Mouse (Mus musculus) ZHBTc4 (cell line): Measurements from ENCODE around the gene Gbx2.

Source experiments
- DNase-seq: peaks from one replicate; pipeline ENCODE4 v3.0.0-alpha.2; 2011; ENCODE audit warnings: low read depth, low spot score

Gene Gbx2

GRCm38 (mm10) chr1:89935493-89936348 is 4.7 kb upstream of the Gbx2 start:
- DNase-seq, result peak; percentile 89

- DNase-seq, result peak; percentile 68
These were observed 3.6 kb upstream of the Gbx2 start for GRCm38 (mm10) chr1:89934316-89935260.

- DNase-seq, result peak; percentile 67
These were observed 2.8 kb upstream of the Gbx2 start for GRCm38 (mm10) chr1:89933786-89934185.

GRCm38 (mm10) chr1:89933028-89933427 is 2.0 kb upstream of the Gbx2 start:
- no peak for DNase-seq

- DNase-seq, result peak; percentile 57
These were observed 1.6 kb upstream of the Gbx2 start for GRCm38 (mm10) chr1:89932616-89933015.

- DNase-seq, result peak; percentile 19
These were observed 1.0 kb upstream of the Gbx2 start for GRCm38 (mm10) chr1:89932021-89932423.

GRCm38 (mm10) chr1:89930551-89930950 is 428 bp downstream of the Gbx2 start:
- peak; percentile 70 for DNase-seq

- DNase-seq, result peak; percentile 81
These were observed 1.1 kb downstream of the Gbx2 start for GRCm38 (mm10) chr1:89929721-89930505.

- peak; percentile 18 for DNase-seq
These were observed 1.8 kb downstream of the Gbx2 start for GRCm38 (mm10) chr1:89929181-89929580.

GRCm38 (mm10) chr1:89928676-89929075 is 2.3 kb downstream of the Gbx2 start:
- peak; percentile 46 for DNase-seq

- DNase-seq, result peak; percentile 83
These were observed 3.8 kb downstream of the Gbx2 start for GRCm38 (mm10) chr1:89927061-89927661.

- DNase-seq, result no peak
These were observed 4.4 kb downstream of the Gbx2 start for GRCm38 (mm10) chr1:89926583-89927060.

GRCm38 (mm10) chr1:89925501-89926190 is 5.3 kb downstream of the Gbx2 start:
- DNase-seq, result no peak

- no peak for DNase-seq
These were observed 7.3 kb downstream of the Gbx2 start for GRCm38 (mm10) chr1:89923642-89924020.

GRCm38 (mm10) chr1:89922883-89923641 is 7.9 kb downstream of the Gbx2 start:
- DNase-seq, result peak; percentile 78

- DNase-seq, result no peak
These were observed 8.7 kb downstream of the Gbx2 start for GRCm38 (mm10) chr1:89922282-89922681.

- DNase-seq, result peak; percentile 58
These were observed 9.2 kb downstream of the Gbx2 start for GRCm38 (mm10) chr1:89921806-89922205.

GRCm38 (mm10) chr1:89919206-89919605 is 11.8 kb downstream of the Gbx2 start:
- no peak for DNase-seq

GRCm38 (mm10) chr1:89918111-89918510 is 12.9 kb downstream of the Gbx2 start:
- peak; percentile 59 for DNase-seq

GRCm38 (mm10) chr1:89913611-89914010 is 17.4 kb downstream of the Gbx2 start:
- no peak for DNase-seq
